Mouse (Mus musculus) E14TG2a.4 (cell line): Measurements from ENCODE around the gene Olfr317.

Experiments
- CTCF ChIP-seq: conservative IDR thresholded peaks from 2 replicates; pipeline ENCODE4 v1.5.1; 2014; ENCODE audit warnings: low read length
- POU5F1 ChIP-seq: IDR thresholded peaks from 2 replicates; pipeline ENCODE4 v1.6.1; 2014; ENCODE audit warnings: low read length, borderline replicate concordance

GRCm38 (mm10) chr11:58752434-58752833 lies 13.4 kb upstream of the Olfr317 start, which contains the start of gene Olfr316:
- TF ChIP-seq CTCF (no peak), POU5F1 (no peak)
